Mouse (Mus musculus) layer of hippocampus, postnatal 36 days (tissue): Measurements from ENCODE around the gene Tanc1. TPM values are rescaled to one million over a fixed set of nuclear protein-coding genes. Genes with fewer than 3 reads are reported as not detected.

Source experiments
- DNase-seq, 2 experiments: peaks; one replicate each; pipeline ENCODE4 v3.0.0; 2022
- total RNA-seq, 2 experiments: library from RNA; stranded (reverse); gene quantifications; 2 replicates each; pipeline ENCODE4 v1.2.3; 2021

Gene Tanc1
- total RNA-seq, 2 experiments from 2014 or later, result 107 to 119 TPM

DNA sequence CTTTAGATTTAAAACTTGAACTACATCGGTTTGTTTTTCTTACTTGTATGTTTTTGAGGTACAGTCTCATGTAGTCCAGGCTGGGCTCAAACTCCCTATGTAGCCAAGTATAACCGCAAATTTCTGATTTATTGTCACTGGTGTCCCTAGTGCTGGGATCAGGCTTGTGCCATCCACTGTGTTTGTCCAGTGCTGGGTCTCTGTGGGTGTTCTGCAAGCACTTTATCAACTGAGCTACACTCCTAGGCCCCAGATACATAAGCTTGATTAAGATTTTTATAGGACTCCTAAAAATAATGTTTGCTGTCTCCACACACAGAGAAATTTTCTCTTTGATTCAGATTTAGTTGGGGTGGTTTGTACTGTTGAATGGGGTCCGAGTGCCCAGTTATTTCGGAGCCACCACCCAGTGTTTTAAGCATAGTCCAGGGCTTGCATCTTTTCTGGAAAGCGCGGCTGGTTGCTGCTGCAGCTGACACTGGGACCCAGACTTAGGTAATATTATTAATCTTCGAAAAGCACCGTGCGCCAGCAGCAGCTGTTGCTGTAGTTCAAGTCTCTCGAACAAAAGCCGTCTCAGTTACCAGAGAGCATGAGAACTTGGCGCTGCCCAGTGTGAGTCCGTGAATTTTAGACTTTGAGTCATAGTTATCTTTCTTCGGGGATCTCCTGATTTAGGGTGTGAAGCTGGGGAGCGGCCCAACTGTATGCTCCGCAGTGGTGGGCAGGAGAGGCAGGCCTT, 73.2 kb downstream of the Tanc1 start:
- no peak for DNase-seq

- DNase-seq, result no peak
These were observed 73.7 kb downstream of the Tanc1 start for GRCm38 (mm10) chr2:59685606-59685950.

GRCm38 (mm10) chr2:59688261-59689104, 76.6 kb downstream of the Tanc1 start:
- DNase-seq, result no peak

- DNase-seq, result no peak
These were observed 79.3 kb downstream of the Tanc1 start for GRCm38 (mm10) chr2:59691112-59691511.

DNA sequence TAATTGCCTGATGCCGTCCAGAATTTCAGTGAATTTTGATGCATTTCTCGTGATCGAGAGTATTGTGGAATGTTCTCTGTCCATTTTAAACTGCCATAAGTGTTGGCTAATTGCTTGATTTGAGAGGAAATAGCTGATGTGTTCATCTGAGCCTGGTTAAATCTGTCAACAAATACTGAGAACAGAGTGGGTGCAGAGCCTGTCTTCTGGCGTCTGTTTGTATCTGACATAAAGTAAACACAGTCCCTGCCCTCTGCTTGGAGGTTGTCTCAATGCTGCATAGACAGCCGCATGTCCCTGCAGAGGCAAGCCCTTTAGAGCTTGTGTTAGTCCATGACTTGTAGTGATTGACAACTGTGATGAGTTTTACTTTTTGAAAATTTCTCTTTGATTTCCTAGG, 81.6 kb downstream of the Tanc1 start:
- no peak for DNase-seq

GRCm38 (mm10) chr2:59697123-59697522, 85.3 kb downstream of the Tanc1 start:
- DNase-seq, result no peak

DNA sequence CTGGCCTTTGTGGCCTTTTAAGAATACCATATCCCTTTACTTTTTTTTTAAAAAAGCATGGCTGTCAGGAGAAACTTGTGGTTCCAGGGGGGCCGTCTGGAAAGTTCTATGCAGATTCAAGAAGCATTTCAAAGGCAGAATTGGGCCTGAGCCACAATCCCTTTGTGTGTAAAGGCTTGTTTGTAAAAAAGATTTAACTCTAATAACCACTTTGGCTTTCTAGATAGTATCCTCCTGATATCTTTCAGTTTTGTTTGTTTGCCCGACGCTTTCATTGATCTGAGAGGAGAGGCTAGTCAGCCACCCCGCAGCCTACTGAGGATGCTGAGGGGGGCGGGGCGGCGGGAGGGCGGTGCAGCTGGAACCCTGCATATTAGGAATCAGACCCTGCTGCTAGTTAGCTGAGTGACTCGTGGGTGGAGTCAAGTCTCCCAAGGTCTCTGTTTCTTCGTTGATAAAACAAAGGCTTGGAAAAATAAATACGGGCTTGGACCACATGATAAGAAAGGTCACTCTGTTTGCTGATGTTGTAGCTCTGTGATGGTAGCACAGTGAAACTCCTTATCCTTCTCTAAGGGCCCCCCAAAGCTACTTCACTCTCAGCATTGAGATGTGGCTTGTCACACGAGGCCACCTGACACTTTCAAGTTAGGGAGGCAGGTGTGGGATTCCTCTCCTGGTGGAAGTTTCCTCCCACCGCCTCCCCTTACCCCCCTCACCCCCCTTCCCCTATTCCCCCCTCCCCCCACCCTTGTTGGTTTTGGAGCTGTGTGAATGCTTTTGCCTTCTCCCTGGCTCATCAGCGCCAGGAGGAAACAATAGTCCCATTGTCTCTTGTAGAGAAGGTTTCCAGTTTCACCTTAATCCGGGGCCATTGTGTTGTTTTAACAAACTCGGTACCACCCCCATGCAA, 86.1 kb downstream of the Tanc1 start:
- DNase-seq, result no peak

DNA sequence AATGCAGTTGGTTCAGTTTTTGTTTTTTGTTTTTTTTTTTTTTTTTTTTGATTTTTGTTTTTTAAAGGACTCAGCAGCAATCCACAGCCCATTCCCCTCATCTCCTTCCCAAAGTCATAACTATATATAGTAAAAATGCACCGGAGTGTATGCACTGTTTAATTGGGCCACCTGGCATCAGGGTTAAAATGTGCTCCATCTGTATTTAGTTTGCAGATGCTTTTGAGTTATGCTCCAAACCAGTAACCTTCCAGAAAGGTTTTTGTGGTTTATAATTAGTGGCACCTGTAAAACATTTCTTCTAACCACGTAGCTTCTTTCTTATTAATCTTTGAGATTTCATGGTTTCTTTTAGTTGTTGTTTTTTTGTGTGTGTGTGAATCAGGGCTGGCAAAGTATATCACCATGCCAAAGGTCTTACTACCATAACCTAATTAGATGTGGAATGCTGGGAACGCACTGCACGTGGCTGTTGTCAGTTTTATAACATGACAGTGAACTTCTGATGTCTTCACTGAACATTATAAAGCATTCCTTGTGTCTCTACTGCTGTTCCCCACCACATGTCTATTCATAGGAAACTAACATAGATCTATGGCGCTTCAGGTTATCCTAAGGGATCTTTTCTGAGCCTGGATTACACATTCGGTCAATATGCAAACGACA, 86.9 kb downstream of the Tanc1 start:
- DNase-seq, result no peak

DNA sequence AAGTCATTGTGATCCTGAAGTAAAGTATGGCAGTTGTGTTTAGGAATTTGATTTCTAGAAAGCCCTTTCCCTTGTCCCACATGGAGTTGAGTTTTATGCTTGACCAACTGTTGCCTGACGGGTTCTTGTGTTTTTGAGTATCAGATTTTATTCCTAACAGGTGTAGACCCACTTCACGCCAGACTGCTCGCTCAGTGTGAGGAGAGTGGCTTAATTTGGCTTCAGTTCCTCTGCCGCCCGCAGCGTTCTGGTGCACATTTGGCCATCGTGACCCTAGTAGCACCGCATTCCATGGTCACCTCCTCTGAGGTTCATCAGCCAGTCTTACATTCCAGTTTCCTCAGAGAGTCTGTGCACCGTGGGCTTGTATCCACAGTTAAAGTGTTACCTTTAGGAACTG, 88.1 kb downstream of the Tanc1 start:
- no peak for DNase-seq

DNA sequence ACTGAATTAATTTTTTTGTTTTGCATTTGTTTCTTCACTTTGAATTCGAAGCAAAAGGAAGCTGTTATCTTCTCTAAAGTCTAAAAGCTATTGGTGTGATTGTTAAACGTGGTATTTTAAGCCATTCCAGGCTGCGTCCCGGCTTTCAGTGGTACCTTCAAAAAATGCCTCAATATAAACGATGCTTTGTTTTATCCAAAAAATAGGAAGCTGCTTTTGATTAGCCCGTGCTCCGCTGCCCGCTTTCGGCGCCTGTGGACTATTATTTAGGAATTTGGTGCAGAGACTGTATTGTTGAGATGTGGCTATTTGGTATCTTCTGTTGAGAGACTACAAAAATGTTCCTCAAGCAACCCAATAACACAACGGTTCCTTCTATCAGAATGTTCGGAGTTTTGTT, 93.4 kb downstream of the Tanc1 start:
- no peak for DNase-seq

- no peak for DNase-seq
These were observed 95.0 kb downstream of the Tanc1 start for GRCm38 (mm10) chr2:59706806-59707205.

DNA sequence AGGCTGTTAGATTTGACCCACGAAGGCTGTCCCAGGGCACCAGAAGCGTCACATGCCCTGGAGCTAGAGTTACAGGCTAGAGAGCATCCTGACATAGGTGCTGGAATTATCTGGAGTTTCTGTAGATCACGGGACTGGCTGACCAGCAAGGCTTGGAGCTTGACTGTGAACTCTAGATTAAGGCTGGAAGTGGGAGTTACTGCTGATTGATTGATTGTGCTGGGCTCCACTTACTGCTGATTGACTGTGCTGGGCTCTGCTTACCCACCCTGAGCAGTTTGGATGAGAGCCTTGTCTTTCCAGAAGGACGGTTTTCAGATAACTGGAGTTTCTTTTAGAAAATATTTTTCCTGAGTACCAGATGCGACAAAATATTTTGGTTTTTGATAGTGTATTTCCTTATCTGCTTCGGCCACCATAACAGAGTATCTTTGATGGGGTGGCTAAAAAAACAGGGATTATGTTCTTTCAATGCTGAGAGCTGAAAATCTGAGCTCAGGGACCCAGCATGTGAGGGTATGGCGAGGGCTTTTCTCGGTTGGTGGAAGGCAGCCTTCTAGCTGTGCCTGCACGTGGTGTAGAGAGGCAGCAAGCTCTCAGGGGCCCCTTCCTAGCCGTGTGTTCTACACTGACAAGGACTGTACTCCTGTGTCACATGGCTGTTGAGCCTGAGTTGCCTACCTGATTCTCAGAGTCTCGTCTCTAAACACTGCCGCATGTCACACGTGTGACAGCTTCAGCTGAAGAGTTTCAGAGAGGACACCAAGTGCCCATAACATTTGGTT, 96.3 kb downstream of the Tanc1 start:
- no peak for DNase-seq

- no peak for DNase-seq
These were observed 98.9 kb downstream of the Tanc1 start for GRCm38 (mm10) chr2:59710771-59711170.

DNA sequence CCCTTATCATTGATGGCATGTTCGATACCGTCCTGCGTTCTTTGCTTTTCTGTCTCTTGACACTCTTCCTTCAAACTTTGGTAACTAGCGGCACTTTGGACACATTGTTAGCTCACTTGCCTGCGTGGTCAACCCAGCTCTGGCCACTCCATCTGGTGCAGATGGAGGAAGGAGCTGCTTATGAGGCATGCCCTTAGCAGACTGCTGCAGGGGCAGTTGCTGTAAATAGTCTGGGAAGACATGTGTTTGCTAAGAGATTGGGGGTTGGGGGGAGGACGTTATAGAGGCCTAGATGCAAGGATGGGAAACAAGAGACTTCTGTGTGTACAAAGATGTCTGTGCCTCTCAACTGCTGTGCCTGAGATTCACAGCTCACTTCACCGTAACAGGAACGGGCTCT, 100.2 kb downstream of the Tanc1 start:
- DNase-seq, result no peak

DNA sequence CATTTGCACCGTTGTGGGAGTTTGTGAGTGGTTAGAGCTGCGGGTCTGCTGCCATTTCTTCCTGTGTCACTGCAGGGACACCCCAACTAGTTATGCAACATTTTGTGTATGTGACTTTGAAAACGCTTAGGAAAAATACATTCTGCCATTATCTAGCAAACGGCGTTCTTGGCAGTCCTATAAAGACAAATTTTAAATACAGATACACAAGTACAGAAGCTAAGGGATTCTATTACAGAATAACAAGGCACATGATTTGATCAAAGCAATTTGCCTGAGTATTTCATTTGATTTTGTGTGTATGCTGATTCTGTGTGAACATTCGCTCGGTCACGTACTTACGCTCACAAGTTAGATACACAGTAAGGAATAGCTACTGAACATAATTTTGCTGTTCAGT, 100.6 kb downstream of the Tanc1 start:
- no peak for DNase-seq

DNA sequence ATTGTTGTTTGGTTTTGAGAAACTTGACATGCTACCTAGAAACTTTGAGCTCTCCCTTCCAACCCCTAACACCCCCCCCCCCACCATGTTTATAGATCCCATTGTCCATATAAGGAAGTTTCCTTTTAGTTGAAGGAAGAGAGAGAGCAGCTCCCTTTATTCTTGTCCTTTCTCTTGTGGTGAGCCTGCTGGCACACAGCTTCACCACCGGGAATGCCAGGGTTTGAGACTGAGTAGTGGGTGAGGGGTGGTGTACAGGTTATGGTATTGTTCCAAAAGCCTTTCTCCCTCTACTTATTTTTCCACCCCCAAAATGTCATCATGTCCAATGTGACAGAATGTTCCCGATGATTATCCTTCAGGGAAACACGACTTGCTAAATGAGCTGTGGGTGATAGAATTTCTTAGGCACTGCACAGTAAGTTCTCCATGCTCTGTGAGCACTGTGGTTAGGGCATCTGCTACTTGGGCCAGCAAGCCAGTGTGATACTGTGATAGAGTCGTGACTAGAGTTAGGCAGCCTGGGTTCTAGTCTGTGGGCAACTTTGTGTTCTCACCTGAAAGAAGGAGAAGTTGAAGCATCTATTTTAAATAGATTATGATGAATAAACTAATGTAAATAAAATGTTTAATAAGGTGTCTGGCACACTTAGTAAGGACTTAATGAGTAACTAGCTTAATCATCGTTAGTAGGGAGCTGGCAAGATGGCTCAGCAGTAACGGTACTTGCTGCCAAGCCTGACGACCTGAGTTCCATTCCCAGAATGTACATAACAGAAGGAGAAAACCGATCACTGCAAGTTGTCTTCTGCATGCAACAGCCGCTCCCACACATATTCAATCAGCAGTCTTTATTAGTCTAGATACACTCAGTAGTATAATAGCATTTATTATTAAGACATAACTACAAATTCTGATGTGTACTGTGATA, 102.0 kb downstream of the Tanc1 start:
- DNase-seq, result no peak

DNA sequence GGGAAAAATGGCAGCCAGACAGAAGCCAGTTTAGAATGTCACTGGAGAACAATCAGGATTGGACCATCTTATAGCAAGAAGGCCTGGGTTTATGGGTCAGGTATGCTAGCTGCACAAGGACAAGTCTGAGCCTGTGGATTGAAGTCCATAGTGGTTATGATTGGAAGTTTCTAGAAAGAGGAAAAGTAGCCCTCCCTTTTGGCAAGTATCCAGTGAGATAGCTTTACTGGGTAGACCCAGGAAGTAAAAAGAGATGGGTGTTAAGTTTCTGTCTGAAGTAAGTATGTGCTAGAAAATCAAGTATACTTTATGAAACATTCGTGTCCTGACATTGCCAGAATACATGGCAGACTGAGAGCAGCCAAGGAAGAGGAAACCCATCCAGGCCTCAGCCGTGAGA, 103.2 kb downstream of the Tanc1 start:
- no peak for DNase-seq

GRCm38 (mm10) chr2:59716461-59716860, 104.6 kb downstream of the Tanc1 start:
- no peak for DNase-seq

DNA sequence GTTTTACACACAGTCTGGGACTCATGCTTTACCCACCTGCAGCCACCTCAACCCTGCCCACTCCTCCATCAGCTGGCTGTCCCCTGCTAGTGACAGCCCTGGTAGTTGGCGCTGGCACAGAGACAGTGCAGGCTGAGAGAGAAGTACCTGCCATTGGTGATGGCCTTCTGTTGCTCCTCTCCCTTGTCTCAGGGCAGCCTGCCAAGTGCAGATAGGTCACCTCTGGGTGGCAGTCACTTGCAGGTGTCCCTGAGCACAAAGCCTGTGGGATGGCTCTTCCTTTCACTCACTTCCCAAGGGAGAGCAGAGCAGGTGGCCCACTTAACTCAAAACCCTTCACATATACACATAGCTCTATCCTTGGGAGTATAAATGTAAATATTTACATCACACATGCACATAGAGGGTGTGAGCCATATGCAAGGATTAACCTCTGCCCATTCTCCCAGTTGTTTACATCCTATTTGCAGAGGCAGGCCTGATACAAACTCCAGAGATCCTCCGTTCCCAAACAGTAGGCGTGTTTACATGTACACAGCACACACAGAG, 106.0 kb downstream of the Tanc1 start:
- DNase-seq, result no peak
